Mouse (Mus musculus) forebrain, embryonic 15.5 days (tissue): ENCODE measurements at regions not wholly inside any gene's neighbourhood (a gene's known extent, or its start where the extent isn't known, plus 50 kb on each side); places are given as distances from the start of the nearest gene placed in this dataset.
A peak's percentile ranks its signal among the peaks of the same experiment; 100 is the strongest.

ENCODE experiments used
- ATAC-seq: fragments of 200-750 bp; cut with Nextera tagmentation; replicated peaks from 2 replicates; pipeline ENCODE4 v1.8.0; 2017; ENCODE audit warnings: mild to moderate bottlenecking, moderate TSS enrichment, moderate library complexity
- H3K27ac ChIP-seq: fragments of 300-500 bp; sonication (generic); replicated peaks from 2 replicates; pipeline ENCODE4 v1.5.1; 2015; ENCODE audit warnings: mild to moderate bottlenecking, inconsistent platforms
- H3K27me3 ChIP-seq: fragments of 300-500 bp; sonication (generic); 2 replicates; pipeline ENCODE4 v1.6.1; 2015; ENCODE audit warnings: inconsistent platforms
- H3K36me3 ChIP-seq: fragments of 300-500 bp; sonication (generic); 2 replicates; pipeline ENCODE4 v1.6.1; 2015; ENCODE audit warnings: mild to moderate bottlenecking, inconsistent platforms
- H3K4me1 ChIP-seq: fragments of 300-500 bp; sonication (generic); 2 replicates; pipeline ENCODE4 v1.6.1; 2015; ENCODE audit warnings: inconsistent platforms
- H3K4me2 ChIP-seq: fragments of 300-500 bp; sonication (generic); replicated peaks from 2 replicates; pipeline ENCODE4 v1.6.1; 2015; ENCODE audit warnings: mild to moderate bottlenecking, inconsistent platforms
- H3K4me3 ChIP-seq: fragments of 300-500 bp; sonication (generic); 2 replicates; pipeline ENCODE4 v1.5.1; 2015; ENCODE audit warnings: mild to moderate bottlenecking, inconsistent platforms
- H3K9ac ChIP-seq: fragments of 300-500 bp; sonication (generic); replicated peaks from 2 replicates; pipeline ENCODE4 v1.6.1; 2015; ENCODE audit warnings: mild to moderate bottlenecking, inconsistent platforms
- H3K9me3 ChIP-seq: fragments of 300-500 bp; sonication (generic); 2 replicates; pipeline ENCODE4 v1.6.1; 2016; ENCODE audit warnings: inconsistent platforms
- WGBS: fragments of 180-500 bp; shearing (Covaris S2); methylation state at CpG from one replicate; pipeline ENCODE4 v1.1.7; 2015; ENCODE audit warnings: mixed read lengths; 5-methylcytosine and 5-hydroxymethylcytosine counted together

DNA sequence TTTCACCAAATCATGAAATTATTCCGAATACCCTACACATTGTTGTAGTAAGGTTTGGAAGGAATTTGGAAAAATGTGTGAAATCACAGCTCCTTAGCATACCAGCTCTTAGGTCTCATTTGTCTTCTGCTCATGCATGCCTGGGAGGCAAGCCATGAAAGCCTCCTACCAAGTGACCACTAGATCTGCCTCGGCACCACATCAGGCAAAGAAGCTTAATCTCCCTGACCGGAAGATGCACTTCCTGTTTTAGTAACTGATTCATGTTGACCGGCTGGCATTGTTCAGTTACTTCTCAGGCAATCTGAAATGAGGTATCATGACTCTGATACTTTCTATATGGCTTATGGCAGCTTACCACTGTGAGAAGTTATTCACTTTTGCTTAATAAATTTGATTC lies 345.2 kb upstream of the Camk1g start:
- H3K27me3 ChIP-seq, result no peaks in the 10 kb centered on the region
- peaks cover 13% of the 10 kb centered on the region for H3K4me1 ChIP-seq
- H3K27ac ChIP-seq, result peak overlapping the region; percentile 72
- no peak for ATAC-seq
- H3K36me3 ChIP-seq, result no peaks in the 10 kb centered on the region
- H3K9me3 ChIP-seq, result no peaks in the 10 kb centered on the region
- no peak overlapping the region for H3K4me2 ChIP-seq
- no peak overlapping the region for H3K4me3 ChIP-seq
- 84% methylated on average over 4 of the region's 4 CpGs for WGBS
- H3K9ac ChIP-seq, result no peak overlapping the region

DNA sequence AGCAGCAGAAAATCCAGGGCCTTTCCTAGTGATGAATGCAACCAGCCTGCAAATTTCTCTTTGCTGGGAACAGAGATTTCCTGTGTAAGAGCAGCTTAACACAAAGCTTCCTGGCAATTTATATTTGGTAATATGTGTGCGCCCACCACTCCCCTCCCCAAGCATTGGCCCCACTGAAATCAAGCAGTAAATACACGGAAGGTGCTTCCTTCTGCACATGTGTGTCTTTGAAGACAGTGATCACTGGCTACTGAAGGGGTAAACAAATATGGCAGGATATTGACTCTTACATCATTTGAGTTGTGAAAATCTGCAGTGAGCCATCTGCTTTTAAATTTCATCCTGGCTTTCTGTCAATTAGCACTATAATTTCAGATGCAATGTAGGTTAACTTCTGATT lies 344.5 kb upstream of the Camk1g start:
- Histone ChIP-seq H3K9me3 (no peaks in the 10 kb centered on the region), H3K4me2 (no peak overlapping the region), H3K4me3 (no peak overlapping the region), H3K27ac (peak overlapping the region; percentile 72), H3K4me1 (peaks cover 13% of the 10 kb centered on the region), H3K27me3 (no peaks in the 10 kb centered on the region), H3K9ac (no peak overlapping the region), H3K36me3 (no peaks in the 10 kb centered on the region)
- peak; percentile 48; the same call in 1 of the 2 replicates for ATAC-seq
- 69% methylated on average over 2 of the region's 2 CpGs for WGBS

DNA sequence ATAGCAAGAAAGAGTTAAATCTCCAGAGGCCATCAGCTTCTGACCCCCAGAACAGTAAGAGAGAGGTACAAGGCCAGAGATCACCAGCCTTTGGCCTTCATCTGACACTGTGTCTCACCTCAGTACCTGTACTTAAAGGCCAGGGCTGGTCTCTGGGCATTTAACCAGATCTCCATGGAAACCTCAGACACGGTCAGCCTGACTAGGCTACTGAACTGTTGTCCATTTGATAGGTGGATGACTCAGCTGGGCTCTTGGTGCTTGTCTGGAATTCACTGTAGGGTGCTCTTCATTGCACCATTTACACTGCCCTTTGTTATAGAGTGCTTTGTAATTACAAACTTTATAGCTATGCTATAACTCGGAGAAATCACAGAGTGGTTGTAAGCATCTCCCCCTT lies 335.1 kb upstream of the Camk1g start:
- 23% methylated on average over 2 of the region's 2 CpGs for WGBS
- no peak overlapping the region for H3K9ac ChIP-seq
- H3K4me1 ChIP-seq, result peaks cover 27% of the 10 kb centered on the region
- ATAC-seq, result no peak
- no peak overlapping the region for H3K4me2 ChIP-seq
- H3K36me3 ChIP-seq, result no peaks in the 10 kb centered on the region
- H3K27ac ChIP-seq, result no peak overlapping the region
- no peaks in the 10 kb centered on the region for H3K27me3 ChIP-seq
- no peaks in the 10 kb centered on the region for H3K9me3 ChIP-seq
- no peak overlapping the region for H3K4me3 ChIP-seq

DNA sequence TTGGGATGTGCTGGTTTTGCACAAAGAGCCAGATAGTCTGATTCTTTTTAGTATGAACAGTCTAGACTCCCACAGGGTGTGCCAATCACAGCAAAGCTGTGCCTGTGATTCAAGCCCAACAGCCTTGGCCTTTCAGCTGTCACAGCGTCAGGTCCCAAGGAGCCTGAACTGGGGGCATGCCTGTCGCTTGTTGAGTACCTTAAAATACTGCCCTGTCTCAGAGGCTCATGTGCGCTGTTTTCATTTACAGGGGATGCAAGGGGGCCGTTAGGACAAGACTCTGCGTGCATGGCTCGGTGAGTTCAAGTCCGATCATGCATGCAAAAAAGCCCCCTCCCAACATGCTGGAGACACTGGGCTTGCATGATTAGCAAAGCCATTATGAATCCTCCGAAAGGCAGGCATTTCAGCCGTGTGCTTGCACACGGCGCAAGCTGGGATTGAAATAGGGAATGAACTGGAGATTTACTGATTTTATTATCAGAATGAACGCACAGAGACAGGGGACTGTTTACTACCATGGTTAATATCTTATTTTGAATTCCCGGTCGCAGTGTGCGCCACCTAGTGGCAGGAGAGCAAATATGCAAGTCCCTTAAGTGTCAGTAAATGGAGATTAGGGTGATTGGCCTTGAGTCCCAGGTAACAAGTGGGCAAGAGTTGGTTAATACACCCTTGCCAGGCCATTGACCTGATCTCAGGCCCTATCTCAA lies 332.8 kb upstream of the Camk1g start:
- H3K9ac ChIP-seq, result peak overlapping the region; percentile 17
- H3K4me3 ChIP-seq, result peak overlapping the region; percentile 27
- no peaks in the 10 kb centered on the region for H3K9me3 ChIP-seq
- no peaks in the 10 kb centered on the region for H3K27me3 ChIP-seq
- peak overlapping the region; percentile 52 for H3K27ac ChIP-seq
- WGBS, result 12% methylated on average over 15 of the region's 15 CpGs
- no peaks in the 10 kb centered on the region for H3K36me3 ChIP-seq
- peaks cover 41% of the 10 kb centered on the region for H3K4me1 ChIP-seq
- peak overlapping the region; percentile 43 for H3K4me2 ChIP-seq
- ATAC-seq, result peak; percentile 45

DNA sequence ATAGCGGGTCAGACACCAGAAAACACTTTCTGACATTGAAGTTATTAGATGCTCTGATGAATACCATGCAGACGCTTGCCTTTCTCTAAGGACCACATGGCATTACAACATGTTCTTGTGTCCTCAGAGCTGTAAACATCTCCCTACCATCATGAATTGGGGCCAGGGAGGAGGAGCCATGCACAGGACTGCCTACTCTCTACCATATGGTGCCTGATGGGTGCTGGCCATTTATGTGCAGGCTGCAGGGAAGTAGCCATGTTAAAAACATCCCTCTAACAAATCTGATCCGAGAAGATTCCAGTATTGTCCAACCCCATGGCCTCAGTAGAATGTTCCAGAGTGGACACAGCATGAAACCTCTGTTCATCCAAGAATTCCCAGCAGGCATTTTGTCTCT lies 330.1 kb upstream of the Camk1g start:
- Histone ChIP-seq H3K27me3 (no peaks in the 10 kb centered on the region), H3K4me1 (peaks cover 41% of the 10 kb centered on the region), H3K4me3 (no peak overlapping the region), H3K9me3 (no peaks in the 10 kb centered on the region), H3K4me2 (no peak overlapping the region), H3K36me3 (no peaks in the 10 kb centered on the region), H3K27ac (no peak overlapping the region), H3K9ac (no peak overlapping the region)
- WGBS, result 60% methylated on average over 3 of the region's 3 CpGs
- ATAC-seq, result no peak

DNA sequence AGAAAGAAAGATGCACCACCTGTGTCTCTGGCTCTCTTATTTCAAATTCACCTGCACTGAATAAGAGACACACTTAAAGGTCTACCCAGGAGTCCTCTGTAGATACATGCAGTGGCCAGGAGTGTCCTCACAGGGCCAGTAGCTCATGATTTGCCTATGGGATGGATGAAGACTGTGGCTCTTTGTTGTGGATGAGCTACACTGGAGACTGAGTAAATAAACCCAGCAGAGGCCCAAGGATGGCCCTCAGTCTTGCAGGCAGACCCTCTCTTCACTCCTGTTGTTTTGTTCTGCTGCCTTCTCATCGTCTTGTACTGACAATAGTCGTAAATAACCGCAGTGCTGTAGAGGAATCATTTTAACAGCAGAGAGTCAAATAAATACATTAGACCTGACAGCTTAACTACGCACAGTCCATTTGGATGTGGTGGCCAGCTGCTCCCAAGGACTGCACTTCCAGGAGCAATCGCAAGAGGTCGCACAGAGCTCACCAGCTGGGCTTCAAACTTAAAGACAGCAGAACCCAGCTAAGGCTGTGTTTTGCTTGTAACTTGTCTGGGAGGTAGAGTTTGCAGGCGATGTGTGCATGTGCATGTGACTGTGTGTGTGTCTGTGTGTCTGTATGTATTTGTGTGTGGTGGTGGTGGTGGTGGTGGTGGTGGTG lies 328.6 kb upstream of the Camk1g start:
- Histone ChIP-seq H3K4me1 (peaks cover 41% of the 10 kb centered on the region), H3K36me3 (no peaks in the 10 kb centered on the region), H3K9ac (no peak overlapping the region), H3K9me3 (no peaks in the 10 kb centered on the region), H3K27ac (no peak overlapping the region), H3K27me3 (no peaks in the 10 kb centered on the region), H3K4me3 (no peak overlapping the region), H3K4me2 (no peak overlapping the region)
- ATAC-seq, result peak; percentile 59; the same call in 1 of the 2 replicates
- WGBS, result 14% methylated on average over 7 of the region's 7 CpGs

DNA sequence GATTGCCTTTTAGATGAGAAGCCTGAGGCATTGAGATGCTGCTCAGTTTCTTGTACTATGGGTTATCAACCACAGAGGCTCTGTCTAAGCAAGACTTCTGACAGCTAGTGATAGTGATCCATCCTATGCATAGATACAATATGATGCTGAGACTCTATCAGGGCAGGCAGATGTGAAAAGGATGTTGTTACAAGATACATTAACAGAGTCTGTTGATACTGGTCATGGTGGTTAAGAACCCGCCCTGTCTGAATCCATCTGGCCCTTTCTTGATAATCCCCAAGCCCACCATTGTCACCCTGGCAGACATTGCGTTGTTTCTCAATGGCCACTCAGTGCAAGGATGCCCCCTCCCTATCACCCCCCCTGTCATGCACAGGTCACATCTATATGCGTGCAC lies 327.8 kb upstream of the Camk1g start:
- H3K27ac ChIP-seq, result no peak overlapping the region
- no peaks in the 10 kb centered on the region for H3K36me3 ChIP-seq
- H3K9me3 ChIP-seq, result no peaks in the 10 kb centered on the region
- no peak overlapping the region for H3K4me2 ChIP-seq
- no peak overlapping the region for H3K4me3 ChIP-seq
- ATAC-seq, result no peak
- 92% methylated on average over 3 of the region's 3 CpGs for WGBS
- H3K9ac ChIP-seq, result no peak overlapping the region
- H3K4me1 ChIP-seq, result peaks cover 40% of the 10 kb centered on the region
- H3K27me3 ChIP-seq, result no peaks in the 10 kb centered on the region

DNA sequence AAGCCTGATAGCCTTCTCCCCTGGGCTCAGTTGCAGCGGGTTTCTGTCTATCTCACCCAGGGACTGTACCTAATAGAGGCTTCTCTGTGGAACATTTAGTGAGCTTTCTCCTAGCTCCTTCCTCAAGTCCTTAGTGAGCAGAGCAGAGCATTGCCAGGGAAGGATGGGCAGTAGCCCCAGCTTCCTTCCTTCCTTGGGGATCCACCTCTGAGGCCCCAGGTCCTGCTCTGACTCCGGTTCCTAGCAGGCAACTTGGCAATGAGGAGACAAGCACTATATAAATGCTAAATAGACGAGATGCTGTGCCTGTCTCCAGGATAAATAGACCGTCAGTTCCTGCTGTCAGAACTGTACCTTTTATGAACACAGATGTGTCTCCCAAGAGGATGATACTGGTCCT lies 326.9 kb upstream of the Camk1g start:
- Histone ChIP-seq H3K4me2 (no peak overlapping the region), H3K4me1 (peaks cover 34% of the 10 kb centered on the region), H3K9ac (no peak overlapping the region), H3K9me3 (no peaks in the 10 kb centered on the region), H3K27ac (no peak overlapping the region), H3K27me3 (no peaks in the 10 kb centered on the region), H3K36me3 (no peaks in the 10 kb centered on the region), H3K4me3 (no peak overlapping the region)
- ATAC-seq, result no peak
- 47% methylated on average over 4 of the region's 4 CpGs for WGBS

DNA sequence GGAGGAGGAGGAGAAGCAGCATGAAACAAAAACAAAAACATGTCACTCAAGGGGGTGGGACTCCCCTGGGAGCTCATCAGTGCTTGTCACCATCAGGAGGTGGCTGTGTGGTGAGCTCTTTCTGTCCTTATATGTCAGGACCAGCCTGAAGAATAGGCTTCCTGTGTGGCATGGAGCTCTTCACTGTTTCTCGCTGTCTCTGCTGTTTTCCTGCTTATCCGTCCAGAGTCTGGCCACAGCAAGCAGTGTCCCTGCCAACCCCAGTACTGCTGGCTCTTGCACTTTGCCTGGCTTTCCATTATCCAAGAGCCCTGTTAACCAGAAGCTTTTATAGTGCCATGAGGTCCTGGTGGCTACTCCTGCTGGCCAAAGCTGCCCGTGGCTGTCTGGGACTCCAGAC lies 322.9 kb upstream of the Camk1g start:
- Histone ChIP-seq H3K4me3 (no peak overlapping the region), H3K9ac (no peak overlapping the region), H3K36me3 (no peaks in the 10 kb centered on the region), H3K9me3 (no peaks in the 10 kb centered on the region), H3K4me1 (peaks cover 15% of the 10 kb centered on the region), H3K4me2 (no peak overlapping the region), H3K27ac (no peak overlapping the region), H3K27me3 (no peaks in the 10 kb centered on the region)
- 36% methylated on average over 3 of the region's 3 CpGs for WGBS
- no peak for ATAC-seq

DNA sequence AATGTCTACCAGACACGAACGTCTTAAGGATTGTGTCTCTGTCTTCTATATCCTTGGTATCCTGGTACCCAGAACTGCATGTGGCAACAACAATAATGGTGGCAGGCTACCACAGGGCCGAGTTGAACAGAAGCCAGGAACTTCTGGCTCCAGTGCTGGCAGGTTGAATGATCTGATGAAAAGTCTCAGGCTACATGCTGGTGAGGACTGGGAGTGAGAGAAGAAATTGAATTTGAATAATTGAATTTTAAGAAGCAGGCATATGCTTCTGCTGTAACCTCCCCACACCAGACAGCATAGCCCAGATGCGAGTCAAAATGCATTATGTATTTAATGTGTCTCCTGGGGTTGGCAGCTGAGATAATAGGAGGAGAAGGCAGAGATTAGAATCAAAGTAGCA lies 319.5 kb upstream of the Camk1g start:
- H3K9me3 ChIP-seq, result no peaks in the 10 kb centered on the region
- peaks cover 24% of the 10 kb centered on the region for H3K4me1 ChIP-seq
- peak; percentile 51; the same call in 1 of the 2 replicates for ATAC-seq
- 50% methylated on average over 4 of the region's 4 CpGs for WGBS
- H3K4me2 ChIP-seq, result no peak overlapping the region
- H3K27me3 ChIP-seq, result no peaks in the 10 kb centered on the region
- H3K9ac ChIP-seq, result no peak overlapping the region
- H3K4me3 ChIP-seq, result no peak overlapping the region
- H3K36me3 ChIP-seq, result no peaks in the 10 kb centered on the region
- H3K27ac ChIP-seq, result peak overlapping the region; percentile 57

DNA sequence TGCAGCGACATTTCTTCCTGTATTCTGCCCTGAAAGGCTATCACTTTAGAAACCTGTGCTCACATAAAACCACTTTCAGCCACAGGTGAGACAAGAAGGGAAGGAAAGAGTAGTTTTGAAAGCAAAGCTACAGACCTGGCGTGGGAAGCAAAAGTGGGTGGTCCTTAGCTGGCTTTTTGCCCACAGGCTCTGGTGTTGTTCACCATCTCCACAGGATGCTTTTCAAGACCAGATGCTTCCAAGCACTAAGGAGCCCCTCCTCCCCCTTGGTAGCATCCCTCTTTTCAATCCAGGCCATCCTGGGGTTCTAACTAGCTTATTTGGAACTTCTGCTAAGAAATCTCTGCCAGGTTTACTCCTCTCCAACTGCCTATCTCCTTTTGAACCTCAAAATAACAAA lies 312.8 kb upstream of the Camk1g start:
- Histone ChIP-seq H3K27me3 (no peaks in the 10 kb centered on the region), H3K4me3 (no peak overlapping the region), H3K36me3 (no peaks in the 10 kb centered on the region), H3K9me3 (no peaks in the 10 kb centered on the region), H3K4me1 (peaks cover 16% of the 10 kb centered on the region), H3K4me2 (no peak overlapping the region), H3K9ac (no peak overlapping the region), H3K27ac (no peak overlapping the region)
- ATAC-seq, result no peak
- 34% methylated on average over 2 of the region's 2 CpGs for WGBS

DNA sequence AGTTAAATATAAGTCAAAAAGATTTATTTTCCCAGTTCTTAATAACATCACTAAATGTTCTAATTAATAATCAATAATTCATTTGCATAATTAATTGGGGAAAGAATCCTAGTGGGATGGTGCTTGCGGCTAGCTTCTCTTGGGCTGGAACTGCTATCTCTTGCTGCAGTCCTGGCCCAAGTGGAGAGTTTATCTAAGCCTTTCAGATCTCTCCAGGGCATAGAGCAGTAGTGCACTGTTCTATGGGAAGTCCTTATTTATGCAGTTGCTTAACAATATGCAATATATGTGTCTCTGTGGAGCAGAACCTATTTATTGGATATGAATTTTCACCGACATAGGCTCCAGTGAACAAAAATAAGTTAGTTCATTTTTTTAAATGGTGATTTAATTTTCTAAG lies 308.4 kb upstream of the Camk1g start:
- 88% methylated on average over 2 of the region's 2 CpGs for WGBS
- Histone ChIP-seq H3K36me3 (no peaks in the 10 kb centered on the region), H3K9me3 (no peaks in the 10 kb centered on the region), H3K4me2 (no peak overlapping the region), H3K27me3 (no peaks in the 10 kb centered on the region), H3K27ac (no peak overlapping the region), H3K4me3 (no peak overlapping the region), H3K9ac (no peak overlapping the region), H3K4me1 (peaks cover 4% of the 10 kb centered on the region; the same call in 1 of the 2 replicates)
- ATAC-seq, result no peak
